Mouse (Mus musculus) limb, embryonic 12.5 days (tissue): ENCODE measurements around the gene Prdm8. TPM values are rescaled to one million over a fixed set of nuclear protein-coding genes. Genes with fewer than 3 reads are reported as not detected.

ENCODE experiments used
- ATAC-seq: fragments of 200-750 bp; cut with Nextera tagmentation; 2 replicates; pipeline ENCODE4 v1.8.0; 2017; ENCODE audit warnings: low read depth, moderate TSS enrichment; ENCODE audit not compliant: insufficient number of reproducible peaks, insufficient read depth, low FRiP score, low TSS enrichment
- H3K27ac ChIP-seq: fragments of 300-500 bp; sonication (generic); 2 replicates; pipeline ENCODE4 v1.5.1; 2016; ENCODE audit warnings: mild to moderate bottlenecking, moderate library complexity
- H3K27me3 ChIP-seq: fragments of 300-500 bp; sonication (generic); 2 replicates; pipeline ENCODE4 v1.6.1; 2016; ENCODE audit warnings: mild to moderate bottlenecking, moderate library complexity
- H3K36me3 ChIP-seq: fragments of 300-500 bp; sonication (generic); 2 replicates; pipeline ENCODE4 v1.6.1; 2016; ENCODE audit warnings: mild to moderate bottlenecking, moderate library complexity
- H3K4me1 ChIP-seq: fragments of 300-500 bp; sonication (generic); replicated peaks from 2 replicates; pipeline ENCODE4 v1.6.1; 2016
- H3K4me2 ChIP-seq: fragments of 300-500 bp; sonication (generic); 2 replicates; pipeline ENCODE4 v1.6.1; 2016; ENCODE audit warnings: mild to moderate bottlenecking, moderate library complexity
- H3K4me3 ChIP-seq: fragments of 300-500 bp; sonication (generic); replicated peaks from 2 replicates; pipeline ENCODE4 v1.5.1; 2016; ENCODE audit warnings: mild to moderate bottlenecking
- H3K9ac ChIP-seq: fragments of 300-500 bp; sonication (generic); replicated peaks from 2 replicates; pipeline ENCODE4 v1.6.1; 2016; ENCODE audit warnings: mild to moderate bottlenecking, moderate library complexity
- H3K9me3 ChIP-seq: fragments of 300-500 bp; sonication (generic); 2 replicates; pipeline ENCODE4 v1.6.1; 2016; ENCODE audit warnings: mild to moderate bottlenecking, moderate library complexity
- WGBS: fragments of 180-500 bp; shearing (Covaris S2); methylation state at CpG from one replicate; pipeline ENCODE4 v1.1.7; 2016; 5-methylcytosine and 5-hydroxymethylcytosine counted together
- polyA plus RNA-seq: library from polyadenylated mRNA; unstranded; fragments of >200 nt; fragmentation: Nextera tagmentation; extraction: Ambion mirVana; gene quantifications from 2 replicates; pipeline ENCODE4 v1.2.1, GENCODE M21; 2016

The Prdm8 gene
- polyA plus RNA-seq, result 0.18 TPM in 2 replicates

DNA sequence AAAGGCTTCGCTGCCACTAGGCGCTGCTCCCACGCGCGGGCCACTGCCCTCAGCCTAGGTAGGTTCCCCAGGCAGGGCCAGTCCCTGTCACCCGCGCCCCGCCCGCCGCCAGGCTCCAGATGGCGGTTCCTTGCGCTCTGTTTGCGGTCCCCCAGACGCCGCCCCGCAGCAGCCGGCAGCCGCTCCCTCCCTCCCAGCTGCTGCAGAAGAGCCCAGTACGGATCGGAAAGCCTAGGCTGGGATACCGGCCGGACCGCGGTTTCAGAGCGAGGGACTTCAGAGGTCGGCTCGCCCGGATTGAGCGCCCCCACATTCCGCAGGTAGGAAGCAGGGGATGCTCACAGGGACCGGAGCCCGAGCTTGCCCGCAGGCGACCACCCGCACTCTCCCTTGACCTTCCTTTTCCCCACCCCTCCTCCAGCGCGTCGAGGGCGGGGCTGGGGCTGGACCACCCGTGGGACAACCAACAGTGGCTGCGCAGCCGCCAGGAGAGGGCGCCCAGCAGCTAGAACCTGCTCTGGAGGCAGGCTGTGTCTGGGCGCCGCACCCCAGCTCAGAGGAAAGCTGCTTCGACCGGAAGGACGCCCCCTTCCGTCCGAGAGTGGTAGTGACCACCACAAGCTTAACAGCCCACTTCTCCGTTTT, at the start of gene Prdm8:
Gene Prdm8 (plus strand): TSS at position 19 of the 645 bp plus-strand sequence.
- Histone ChIP-seq H3K27ac (no peak within 1 kb of the TSS), H3K27me3 (peaks cover 74% of the 10 kb centered on the region), H3K9ac (peak within 1 kb of the TSS; percentile 32; the same call in 1 of the 2 replicates), H3K9me3 (no peaks in the 10 kb centered on the region), H3K4me1 (peaks cover 31% of the 10 kb centered on the region), H3K4me2 (peak within 1 kb of the TSS; percentile 80), H3K4me3 (peak within 1 kb of the TSS; percentile 51), H3K36me3 (no peaks in the 10 kb centered on the region)
- ATAC-seq, result peak; percentile 91
- WGBS, result under 1% methylated on average over 51 of the region's 51 CpGs

DNA sequence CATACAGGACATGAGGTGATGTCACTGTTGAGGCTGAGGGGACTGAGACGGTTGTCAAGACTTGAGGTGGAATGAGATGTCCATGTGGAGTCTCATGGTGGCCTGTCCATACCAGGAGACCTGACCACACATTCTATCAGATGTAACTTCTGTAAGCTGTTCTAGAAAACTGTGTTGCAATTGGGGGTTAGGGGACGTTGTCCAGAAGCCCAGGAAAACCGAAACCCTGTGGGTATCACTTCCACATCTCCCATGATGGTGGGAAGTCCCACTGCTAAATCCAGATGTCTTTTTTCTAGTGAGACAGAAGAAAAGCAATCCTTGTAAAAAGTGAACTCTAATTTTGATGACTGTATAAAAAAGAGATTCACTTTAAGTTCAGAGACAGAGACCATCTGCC, 39.9 kb upstream of the Prdm8 start:
- ATAC-seq, result no peak
- no peak overlapping the region for H3K9ac ChIP-seq
- no peak overlapping the region for H3K4me3 ChIP-seq
- H3K4me2 ChIP-seq, result no peak overlapping the region
- no peaks in the 10 kb centered on the region for H3K4me1 ChIP-seq
- no peaks in the 10 kb centered on the region for H3K9me3 ChIP-seq
- WGBS, result 83% methylated on average over 3 of the region's 3 CpGs
- H3K36me3 ChIP-seq, result no peaks in the 10 kb centered on the region
- no peak overlapping the region for H3K27ac ChIP-seq
- H3K27me3 ChIP-seq, result no peaks in the 10 kb centered on the region

DNA sequence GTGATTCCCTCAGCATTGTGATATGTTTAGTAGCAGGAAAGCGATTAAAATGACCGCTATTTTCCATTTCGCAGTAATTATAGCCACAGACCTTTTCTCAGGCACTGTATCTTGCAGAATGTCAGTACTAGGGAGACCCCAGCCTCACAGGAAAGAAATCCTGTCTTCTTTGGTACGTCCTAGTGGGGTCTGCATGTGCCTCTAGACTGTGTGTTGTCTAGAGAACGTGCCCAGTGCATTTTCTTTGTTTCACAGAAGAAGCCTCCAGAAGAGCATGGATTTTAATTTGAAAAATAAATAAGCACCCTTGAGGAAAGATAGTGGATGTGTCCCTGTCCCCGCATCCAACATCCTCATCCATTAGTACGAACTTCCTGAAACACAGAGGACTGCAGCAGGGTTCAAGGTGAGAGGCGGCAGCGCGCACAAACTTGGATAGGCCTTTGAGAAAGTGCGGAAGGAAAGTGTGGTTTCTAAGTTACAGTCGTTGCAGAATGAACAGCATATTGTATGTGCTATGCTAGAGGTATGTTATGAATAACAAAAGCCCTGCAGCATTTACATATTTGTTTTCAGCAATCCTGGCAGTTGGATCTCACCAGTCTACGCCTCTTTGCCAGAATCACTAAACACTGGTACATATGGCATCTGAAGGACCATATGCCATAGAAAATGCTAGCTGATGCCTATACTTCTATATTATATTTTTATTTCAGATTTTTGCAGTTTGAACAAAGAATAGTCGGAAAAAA, 28.3 kb upstream of the Prdm8 start:
- no peaks in the 10 kb centered on the region for H3K27me3 ChIP-seq
- H3K27ac ChIP-seq, result no peak overlapping the region
- WGBS, result 86% methylated on average over 14 of the region's 14 CpGs
- H3K4me1 ChIP-seq, result no peaks in the 10 kb centered on the region; the same call in 1 of the 2 replicates
- ATAC-seq, result no peak
- no peak overlapping the region for H3K9ac ChIP-seq
- H3K36me3 ChIP-seq, result no peaks in the 10 kb centered on the region
- H3K4me2 ChIP-seq, result no peak overlapping the region
- no peak overlapping the region for H3K4me3 ChIP-seq
- no peaks in the 10 kb centered on the region for H3K9me3 ChIP-seq

DNA sequence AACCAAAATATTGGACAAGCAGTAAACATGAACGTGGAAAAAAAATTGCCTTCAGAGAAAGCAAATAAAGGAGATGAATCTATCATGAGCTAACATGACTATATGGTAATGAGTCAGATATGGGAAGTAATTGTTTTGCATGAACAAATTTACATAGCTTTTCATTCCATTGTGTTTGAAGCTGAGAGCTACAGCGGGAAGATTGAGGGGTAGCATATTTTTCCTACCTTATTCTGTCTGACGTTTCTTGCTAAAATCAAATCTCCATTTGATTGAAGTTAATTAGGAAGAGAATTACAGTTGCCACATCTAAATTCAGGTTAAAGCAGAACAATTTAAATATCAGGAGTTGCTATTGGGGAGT, 27.7 kb upstream of the Prdm8 start:
- no peak overlapping the region for H3K27ac ChIP-seq
- WGBS, result 86% methylated on average over 3 of the region's 3 CpGs
- H3K4me2 ChIP-seq, result no peak overlapping the region
- H3K9me3 ChIP-seq, result no peaks in the 10 kb centered on the region
- ATAC-seq, result no peak
- H3K27me3 ChIP-seq, result no peaks in the 10 kb centered on the region
- no peak overlapping the region for H3K9ac ChIP-seq
- H3K4me3 ChIP-seq, result no peak overlapping the region
- no peaks in the 10 kb centered on the region for H3K36me3 ChIP-seq
- no peaks in the 10 kb centered on the region; the same call in 1 of the 2 replicates for H3K4me1 ChIP-seq

DNA sequence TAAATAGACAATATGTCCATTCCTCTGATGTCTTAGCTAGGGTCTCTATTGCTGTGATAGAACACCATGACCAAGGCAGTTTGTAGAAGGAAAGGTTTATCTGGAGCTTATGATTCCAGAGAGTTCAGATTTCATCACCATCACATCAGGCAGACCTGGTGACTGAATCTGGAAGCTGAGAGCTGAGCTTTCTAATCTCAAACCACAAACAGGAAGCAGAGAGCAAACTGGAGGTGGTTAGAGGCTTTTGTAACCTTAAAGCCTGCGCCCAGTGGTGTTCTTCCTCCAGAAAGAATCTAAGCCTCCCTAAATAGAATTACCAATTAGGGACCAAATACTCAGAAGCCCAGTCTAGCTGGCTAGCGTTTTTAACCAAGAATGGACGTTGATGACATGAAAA, 20.1 kb upstream of the Prdm8 start:
- 74% methylated on average over 3 of the region's 3 CpGs for WGBS
- no peak overlapping the region for H3K27ac ChIP-seq
- no peaks in the 10 kb centered on the region for H3K9me3 ChIP-seq
- H3K27me3 ChIP-seq, result no peaks in the 10 kb centered on the region
- H3K9ac ChIP-seq, result no peak overlapping the region
- H3K36me3 ChIP-seq, result no peaks in the 10 kb centered on the region
- no peak for ATAC-seq
- H3K4me3 ChIP-seq, result no peak overlapping the region
- H3K4me2 ChIP-seq, result no peak overlapping the region
- no peaks in the 10 kb centered on the region; the same call in 1 of the 2 replicates for H3K4me1 ChIP-seq

DNA sequence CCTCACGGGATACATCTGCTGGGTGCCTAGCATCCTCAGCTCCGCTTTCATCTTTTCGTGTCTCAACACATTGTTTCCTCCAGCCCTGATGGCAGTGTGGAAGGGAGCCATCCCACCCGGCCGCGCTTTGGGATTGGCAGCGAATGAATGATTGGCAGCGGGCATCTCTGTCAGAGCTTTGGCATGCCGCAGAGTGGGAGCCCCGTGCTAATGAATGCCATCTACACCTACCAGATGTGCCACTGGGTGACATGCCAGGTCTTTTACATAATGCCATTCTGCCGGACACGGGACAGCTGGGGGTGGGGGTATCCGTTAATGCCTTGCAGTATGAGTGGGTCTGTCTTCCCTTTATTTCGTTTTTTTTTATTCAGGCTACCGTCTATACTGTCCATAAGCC, 882 bp upstream of the Prdm8 start:
- ATAC-seq, result no peak
- no peak overlapping the region for H3K4me3 ChIP-seq
- H3K9ac ChIP-seq, result no peak overlapping the region
- no peak overlapping the region for H3K27ac ChIP-seq
- H3K4me2 ChIP-seq, result no peak overlapping the region
- H3K27me3 ChIP-seq, result peaks cover 62% of the 10 kb centered on the region
- peaks cover 28% of the 10 kb centered on the region for H3K4me1 ChIP-seq
- under 1% methylated on average over 15 of the region's 15 CpGs for WGBS
- no peaks in the 10 kb centered on the region for H3K36me3 ChIP-seq
- no peaks in the 10 kb centered on the region for H3K9me3 ChIP-seq

DNA sequence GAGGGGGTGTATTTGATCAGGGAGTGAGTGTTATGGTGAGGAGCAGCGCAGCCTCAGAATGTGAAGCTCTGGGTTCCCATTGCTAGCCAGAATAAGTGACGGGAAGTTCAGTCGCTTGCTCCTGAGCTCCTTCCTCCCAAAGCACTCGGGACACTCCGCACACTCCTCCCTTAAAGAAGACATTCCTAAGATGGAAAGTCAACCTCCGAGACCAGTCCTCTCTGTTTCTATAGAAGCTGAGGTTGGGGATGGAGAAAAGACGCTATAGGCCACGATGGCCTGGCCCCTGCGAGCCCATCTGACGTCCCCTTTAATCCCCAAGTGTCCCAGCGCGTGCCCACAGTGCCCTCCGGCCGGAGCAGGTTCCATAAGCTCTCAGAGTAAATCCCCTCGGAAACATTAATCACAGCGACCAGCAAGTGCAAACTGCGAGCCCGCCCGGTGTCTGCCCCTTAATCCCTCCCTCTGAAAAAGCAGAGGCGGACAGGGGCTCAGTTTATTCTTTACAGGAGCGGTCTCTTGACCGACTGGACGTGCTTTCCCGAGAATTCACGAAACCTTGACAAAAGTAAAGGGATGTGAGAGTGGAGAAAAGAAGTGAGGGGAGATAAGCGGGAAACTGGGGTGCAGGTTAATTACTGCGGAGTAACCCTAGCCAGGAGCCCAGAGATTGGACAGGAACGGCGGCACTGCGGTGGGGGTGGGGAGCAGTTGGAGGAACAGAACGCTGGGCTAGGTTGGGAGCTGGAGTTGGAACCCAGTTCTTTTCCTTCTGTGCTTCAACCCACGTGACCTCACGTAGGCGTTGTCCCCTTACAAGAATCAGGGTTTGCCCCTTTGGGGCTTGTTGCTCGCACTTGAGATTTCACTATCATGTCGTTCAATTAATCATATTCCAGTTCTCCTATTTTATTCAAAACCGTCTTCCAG, 1.6 kb downstream of the Prdm8 start:
- Histone ChIP-seq H3K27me3 (peaks cover 87% of the 10 kb centered on the region), H3K36me3 (no peaks in the 10 kb centered on the region), H3K4me1 (peaks cover 33% of the 10 kb centered on the region), H3K4me3 (peak overlapping the region; percentile 51), H3K27ac (no peak overlapping the region), H3K9me3 (no peaks in the 10 kb centered on the region), H3K4me2 (peak overlapping the region; percentile 80), H3K9ac (no peak overlapping the region)
- WGBS, result under 1% methylated on average over 37 of the region's 37 CpGs
- ATAC-seq, result no peak

DNA sequence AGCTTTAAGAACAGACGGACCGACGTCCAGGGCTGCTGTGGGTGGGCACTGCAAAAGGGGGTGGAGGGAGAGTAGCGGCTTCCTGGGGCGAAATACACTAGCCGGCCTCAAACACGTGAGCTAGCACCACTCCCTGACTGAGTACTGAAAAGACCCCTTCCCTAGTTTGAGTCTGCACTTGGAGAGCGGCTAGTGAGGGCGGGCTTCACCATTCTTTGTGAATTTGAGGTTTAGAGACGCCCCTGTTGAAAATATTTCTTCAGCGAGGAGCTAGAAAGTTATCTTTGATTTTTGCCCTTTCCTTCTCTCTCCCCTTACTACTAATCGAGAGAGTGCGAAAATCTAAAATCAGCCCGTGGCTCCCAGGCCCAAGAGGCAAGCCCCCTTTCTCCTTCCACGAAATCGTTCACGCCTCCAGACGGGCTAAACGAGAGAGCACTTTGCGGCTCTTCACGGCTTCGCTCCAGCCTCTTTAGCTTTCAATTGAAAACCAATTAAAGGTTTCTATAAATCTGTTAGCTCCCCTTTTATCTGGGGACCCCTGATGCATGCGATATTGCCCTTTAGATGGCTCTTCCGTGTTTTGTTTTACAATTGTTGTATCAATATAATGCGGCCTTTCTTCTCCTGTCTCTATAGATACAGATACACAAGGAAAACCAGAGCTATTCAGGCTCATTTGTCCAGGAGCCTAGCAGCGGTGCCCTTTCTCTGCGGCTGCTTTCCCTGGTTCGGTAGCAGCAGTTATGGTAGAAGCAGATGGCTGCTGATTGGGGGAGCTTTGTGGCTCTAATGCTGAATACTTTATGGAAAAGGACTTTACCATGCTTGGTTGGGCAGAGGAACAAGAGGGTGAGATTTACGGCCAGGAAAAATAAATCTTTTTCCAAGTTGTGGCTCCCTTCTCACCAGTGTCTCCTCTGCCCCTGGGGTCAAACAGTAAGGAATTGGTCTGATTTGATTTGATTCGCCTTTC, 2.7 kb downstream of the Prdm8 start:
- Histone ChIP-seq H3K9me3 (no peaks in the 10 kb centered on the region), H3K9ac (no peak overlapping the region), H3K27ac (no peak overlapping the region), H3K27me3 (peaks cover 96% of the 10 kb centered on the region), H3K4me1 (peaks cover 33% of the 10 kb centered on the region), H3K36me3 (no peaks in the 10 kb centered on the region), H3K4me3 (no peak overlapping the region), H3K4me2 (peak overlapping the region; percentile 80)
- under 1% methylated on average over 30 of the region's 30 CpGs for WGBS
- ATAC-seq, result no peak

DNA sequence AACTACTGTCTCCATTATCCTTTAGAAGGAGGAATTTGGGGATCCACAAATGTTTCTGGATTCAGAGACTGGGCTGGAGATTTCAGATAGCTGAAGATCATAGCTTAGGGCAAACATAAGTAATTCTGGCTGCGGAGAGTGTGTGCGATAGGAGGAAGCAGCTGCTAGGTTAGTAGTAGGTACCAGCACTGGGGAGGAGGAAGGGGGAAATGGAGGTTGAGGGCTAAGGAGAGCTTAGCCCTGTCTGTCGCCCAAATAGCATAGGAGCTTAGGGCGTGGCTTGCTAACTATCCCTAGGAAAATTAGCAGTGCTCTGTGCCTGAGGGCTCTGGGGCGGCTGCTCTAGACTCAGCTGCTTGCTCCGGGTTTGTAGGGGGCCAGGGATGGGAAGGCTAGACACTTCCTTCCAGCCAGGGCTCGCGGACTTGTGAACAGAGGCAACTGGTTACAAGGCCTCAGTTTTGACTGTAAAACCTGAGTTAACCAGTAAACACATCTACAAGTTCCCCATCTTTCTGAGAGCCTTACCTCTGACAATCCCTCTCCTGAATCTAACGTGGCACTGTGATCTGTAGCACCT, 4.7 kb downstream of the Prdm8 start:
- H3K4me1 ChIP-seq, result peaks cover 28% of the 10 kb centered on the region
- no peak overlapping the region for H3K27ac ChIP-seq
- no peak overlapping the region for H3K4me3 ChIP-seq
- H3K9me3 ChIP-seq, result no peaks in the 10 kb centered on the region
- no peaks in the 10 kb centered on the region for H3K36me3 ChIP-seq
- H3K9ac ChIP-seq, result no peak overlapping the region
- H3K4me2 ChIP-seq, result no peak overlapping the region
- no peak for ATAC-seq
- peaks cover 96% of the 10 kb centered on the region for H3K27me3 ChIP-seq
- WGBS, result 3% methylated on average over 9 of the region's 9 CpGs

DNA sequence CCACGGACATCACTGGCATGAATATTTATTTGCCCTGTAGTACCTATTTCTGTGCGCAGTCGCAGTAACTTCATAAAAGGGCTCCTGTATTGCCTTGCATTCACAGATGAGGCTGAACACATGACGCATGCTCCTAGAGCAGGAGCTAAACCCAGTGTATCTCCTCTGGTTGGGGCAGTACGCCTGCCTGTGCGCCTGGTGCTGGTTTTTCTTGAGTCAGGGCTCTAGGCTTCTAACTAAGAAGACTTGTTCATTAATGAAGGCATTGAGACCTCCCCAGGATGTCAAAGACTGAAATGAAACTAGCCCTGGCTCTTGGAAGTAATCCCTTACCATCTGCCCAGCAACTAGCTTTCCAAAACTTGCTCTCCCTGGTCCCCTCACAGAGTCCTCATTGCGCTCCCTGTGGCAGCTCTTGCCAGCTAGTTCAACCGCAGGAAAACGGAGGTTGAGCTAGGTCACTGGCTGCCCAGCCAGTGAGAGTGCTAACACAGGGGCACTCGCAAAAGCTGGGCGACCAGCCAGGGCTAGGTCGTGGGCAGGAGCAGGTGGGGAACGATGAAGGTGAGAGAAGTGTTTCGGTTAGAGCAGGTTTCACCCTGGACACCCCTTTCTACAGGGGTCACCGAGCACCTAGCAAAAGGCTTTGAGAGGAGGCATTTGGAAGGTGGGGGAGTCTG, 5.6 kb downstream of the Prdm8 start:
- Histone ChIP-seq H3K4me1 (peaks cover 24% of the 10 kb centered on the region), H3K27ac (no peak overlapping the region), H3K9me3 (no peaks in the 10 kb centered on the region), H3K27me3 (peaks cover 93% of the 10 kb centered on the region), H3K4me3 (no peak overlapping the region), H3K4me2 (no peak overlapping the region), H3K9ac (no peak overlapping the region), H3K36me3 (no peaks in the 10 kb centered on the region)
- ATAC-seq, result no peak
- WGBS, result 2% methylated on average over 15 of the region's 15 CpGs
